Mouse (Mus musculus) brain, embryonic 18.5 days (tissue): ENCODE results near the gene Ttc6.

Experiments used
- DNase-seq: peaks from one replicate; pipeline ENCODE4 v3.0.0-alpha.2; 2012; ENCODE audit warnings: low read depth, low spot score

Ttc6 gene

DNA sequence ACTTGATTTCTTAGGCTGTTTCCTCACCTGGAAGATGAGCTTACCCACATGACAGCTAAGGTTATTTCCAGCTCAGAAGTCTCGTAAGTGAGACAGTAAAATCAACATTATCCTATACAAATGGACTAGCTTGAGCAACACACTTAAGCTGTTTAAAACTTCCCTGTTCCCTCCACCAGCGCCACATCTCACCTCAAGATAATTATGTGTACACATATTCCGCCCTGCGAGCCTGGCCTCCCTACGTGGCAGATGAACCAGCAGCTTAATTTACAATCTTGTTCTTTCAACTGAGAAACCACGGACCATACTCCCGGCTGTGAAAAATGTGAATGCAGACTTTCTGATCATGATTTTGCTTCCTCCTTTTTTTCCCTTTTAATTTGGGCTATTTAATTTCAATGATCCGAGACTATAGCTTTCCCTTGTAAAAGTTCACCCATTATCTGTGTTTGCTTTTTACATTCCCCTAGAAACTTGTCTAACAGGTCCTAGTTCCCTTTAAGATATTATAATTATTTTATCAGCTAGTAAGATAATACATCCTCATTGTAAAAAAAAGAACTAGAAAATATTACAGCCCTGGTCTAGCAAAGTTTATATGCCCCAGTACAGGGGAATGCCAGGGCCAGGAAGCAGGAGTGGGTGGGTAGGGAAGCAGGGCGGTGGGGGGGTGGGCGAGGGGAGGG, 99.2 kb downstream of the Ttc6 start:
- no peak for DNase-seq

DNA sequence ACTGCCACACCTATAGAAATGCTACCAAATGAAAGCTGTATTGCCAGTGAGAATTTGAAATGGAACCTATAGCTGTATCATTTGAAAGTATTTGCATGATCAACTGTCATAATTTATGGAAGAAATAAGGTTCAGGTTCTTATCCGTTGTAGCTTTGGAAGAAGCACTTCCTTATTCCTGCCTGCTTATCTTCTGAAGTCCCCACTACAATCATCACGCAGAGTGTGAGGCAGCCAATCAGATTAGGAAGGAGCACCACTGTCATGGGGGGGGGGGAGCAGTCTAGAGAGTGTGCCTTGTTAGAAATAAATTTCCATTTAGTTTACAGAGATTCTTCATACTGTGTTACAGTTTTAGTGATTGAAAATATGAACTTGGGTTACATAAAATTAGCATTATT, 108.5 kb downstream of the Ttc6 start:
- no peak for DNase-seq

DNA sequence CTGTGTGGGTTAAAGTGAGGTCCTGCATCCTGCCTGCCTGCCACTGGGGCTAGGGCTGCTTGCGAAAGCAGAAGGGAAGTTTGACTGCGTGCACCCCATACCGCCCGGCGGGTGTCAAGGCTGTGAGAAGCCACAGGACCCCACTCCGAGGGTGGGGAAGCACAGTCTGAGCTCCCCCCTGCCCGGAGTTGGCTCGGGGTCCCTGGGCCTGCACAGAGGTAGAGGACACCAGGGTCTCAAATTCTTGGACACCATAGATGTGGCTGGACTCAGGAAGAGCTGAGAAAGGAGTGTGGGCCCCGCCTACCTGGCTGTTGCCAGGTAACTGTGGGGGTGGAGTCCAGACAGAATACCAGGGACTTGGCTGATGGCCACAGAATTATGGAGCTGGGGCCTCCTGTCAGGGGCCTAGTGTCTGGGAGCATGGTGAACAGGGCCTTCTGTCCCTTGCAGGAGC, 121.1 kb downstream of the Ttc6 start:
- DNase-seq = no peak

DNA sequence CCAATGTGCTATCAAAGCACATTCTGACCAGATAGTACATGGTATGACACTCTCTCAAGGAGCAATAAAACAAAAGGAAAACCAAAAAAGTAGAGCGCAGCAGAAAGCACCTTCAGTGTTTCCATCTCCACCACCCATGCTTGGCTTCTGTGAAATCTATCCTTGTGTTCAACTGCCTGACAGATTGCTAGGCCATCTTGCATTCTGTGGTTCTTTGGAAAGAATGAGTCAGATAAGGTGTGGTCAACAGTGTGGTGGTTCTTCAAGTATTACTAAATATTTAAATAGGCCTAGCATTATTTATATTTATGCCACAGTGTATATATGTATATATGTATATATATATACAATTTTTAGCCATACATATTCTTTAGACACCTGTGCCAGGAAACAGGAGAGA, 146.1 kb downstream of the Ttc6 start:
- DNase-seq = no peak

DNA sequence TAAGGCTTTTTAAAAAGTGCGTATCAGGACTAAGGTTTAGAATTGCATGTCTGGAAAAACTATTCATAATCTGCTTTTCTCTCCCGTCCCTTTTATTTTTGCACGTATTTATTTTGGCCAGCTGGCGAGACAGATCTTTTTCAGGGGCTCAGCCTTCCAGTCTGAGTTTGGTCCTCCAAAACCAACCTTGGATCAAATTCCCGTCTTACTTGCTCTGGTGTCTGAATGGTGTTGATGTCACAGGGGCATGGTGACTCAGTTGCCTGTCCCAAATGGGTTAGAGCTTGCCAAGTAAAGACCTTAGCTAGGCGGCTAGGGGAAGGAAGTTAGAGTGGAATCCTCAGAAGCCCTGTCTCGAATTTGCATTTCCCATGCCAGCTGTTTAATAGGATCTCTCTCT, 200.8 kb downstream of the Ttc6 start:
- no peak for DNase-seq

DNA sequence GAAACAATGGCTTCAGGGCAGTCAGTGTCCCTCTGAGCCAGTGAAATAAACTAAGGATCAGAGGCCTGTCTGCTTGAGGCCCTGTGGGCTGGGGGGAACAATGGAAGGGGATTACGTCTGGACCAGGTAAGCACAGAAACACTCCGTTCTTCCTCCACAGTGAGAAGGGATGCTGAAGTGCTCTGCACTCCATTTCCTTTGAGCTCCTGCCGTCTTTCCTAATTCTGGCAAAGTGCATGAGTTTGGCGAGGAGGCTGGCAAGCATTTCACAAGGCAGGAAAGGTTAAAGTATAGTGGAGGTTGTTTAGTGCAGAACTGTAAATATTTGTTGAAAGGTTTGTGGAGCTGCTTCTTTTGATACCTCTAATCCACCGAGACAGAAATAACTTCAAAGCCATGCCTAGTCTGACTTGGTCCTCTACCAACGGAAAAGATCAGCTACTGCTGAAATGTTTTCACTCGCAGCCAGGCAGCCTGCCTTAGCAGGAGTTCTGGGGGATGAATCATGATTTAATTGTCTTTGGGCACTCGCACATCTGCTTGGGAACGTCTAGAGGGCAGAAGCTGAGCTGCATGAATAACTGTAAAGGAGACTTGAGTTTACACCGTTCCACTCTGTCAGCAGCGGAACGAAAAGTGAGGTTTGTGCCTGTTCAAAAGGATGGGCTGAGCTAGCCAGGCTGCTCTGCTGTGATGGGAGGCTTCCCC, 212.5 kb downstream of the Ttc6 start:
- no peak for DNase-seq

DNA sequence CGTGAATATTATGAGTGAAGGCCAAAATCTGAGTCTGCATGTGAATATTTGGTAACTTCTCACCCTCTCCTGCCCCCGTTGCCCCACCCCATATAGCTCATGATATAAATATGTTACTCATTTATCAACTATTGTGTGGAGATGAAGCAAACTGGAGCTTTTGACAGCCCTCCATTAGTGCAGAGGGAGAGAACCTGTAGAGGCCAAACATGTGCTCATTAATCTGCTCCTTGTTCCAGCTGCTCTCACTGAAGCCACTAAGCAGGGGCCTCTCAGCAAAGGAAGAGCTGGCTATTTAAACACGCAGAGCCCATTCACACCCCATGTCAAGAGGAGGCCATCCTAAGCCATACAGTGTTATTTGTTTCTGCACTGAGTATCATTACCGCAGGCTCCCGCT, 218.0 kb downstream of the Ttc6 start:
- DNase-seq = no peak

DNA sequence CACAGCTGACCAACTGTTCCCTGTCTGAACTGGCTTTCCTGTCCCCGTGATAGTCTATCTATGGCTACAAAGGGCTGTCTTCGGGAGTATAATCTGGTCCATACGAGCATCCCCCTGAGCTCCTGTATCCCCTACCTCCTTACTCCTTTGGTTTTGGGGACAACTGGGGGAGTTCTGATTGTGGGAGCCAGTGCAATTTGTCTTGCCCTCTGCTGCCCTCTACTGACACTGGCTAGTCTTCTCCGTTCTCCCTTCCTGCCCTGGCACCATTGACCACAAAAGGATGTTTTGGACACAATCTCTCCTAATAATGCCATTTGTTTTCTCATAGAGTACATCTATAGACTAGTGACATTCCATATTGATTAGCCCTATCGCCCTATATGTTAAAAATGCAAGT, 223.6 kb downstream of the Ttc6 start:
- no peak for DNase-seq
